Mouse (Mus musculus): ENCODE measurements around the gene Mgat4c. TPM values are rescaled to one million over a fixed set of nuclear protein-coding genes. Genes with fewer than 3 reads are reported as not detected.

Gene Mgat4c
- polyA plus RNA-seq, 1 experiment from 2014 or later: 1.5 TPM

- ATAC-seq (ENCODE audit: insufficient number of reproducible peaks, insufficient read depth, low FRiP score, low TSS enrichment): no peak
- Histone ChIP-seq H3K4me3 (no peak overlapping the region), H3K4me2 (replicated peaks) (no peak overlapping the region), H3K27ac (no peak overlapping the region), H3K27me3 (no peaks in the 10 kb centered on the region), H3K4me1 (no peaks in the 10 kb centered on the region), H3K36me3 (no peaks in the 10 kb centered on the region), H3K9me3 (no peaks in the 10 kb centered on the region), H3K9ac (no peak overlapping the region)
- 91% methylated on average over 2 of the region's 2 CpGs for WGBS
Observed at GRCm38 (mm10) chr10:101827944-101828343, 146.7 kb downstream of the Mgat4c start.

- Histone ChIP-seq H3K36me3 (no peaks in the 10 kb centered on the region), H3K9me3 (no peaks in the 10 kb centered on the region), H3K27me3 (no peaks in the 10 kb centered on the region), H3K9ac (no peak overlapping the region), H3K4me3 (no peak overlapping the region), H3K4me1 (no peaks in the 10 kb centered on the region), H3K4me2 (replicated peaks) (no peak overlapping the region), H3K27ac (no peak overlapping the region)
- no peak for ATAC-seq (ENCODE audit: insufficient number of reproducible peaks, insufficient read depth, low FRiP score, low TSS enrichment)
- 47% methylated on average over 2 of the region's 2 CpGs for WGBS
Observed at GRCm38 (mm10) chr10:101856115-101856514, 174.8 kb downstream of the Mgat4c start.

GRCm38 (mm10) chr10:101889866-101890265 is 208.6 kb downstream of the Mgat4c start:
- WGBS: 84% methylated on average over 1 of the region's 1 CpGs
- no peaks in the 10 kb centered on the region for H3K4me1 ChIP-seq

GRCm38 (mm10) chr10:101917328-101917814 is 236.1 kb downstream of the Mgat4c start:
- Histone ChIP-seq H3K27ac (no peak overlapping the region), H3K36me3 (no peaks in the 10 kb centered on the region), H3K4me1 (no peaks in the 10 kb centered on the region), H3K9ac (no peak overlapping the region), H3K27me3 (no peaks in the 10 kb centered on the region), H3K4me2 (replicated peaks) (no peak overlapping the region), H3K4me3 (no peak overlapping the region), H3K9me3 (no peaks in the 10 kb centered on the region)
- no peak for ATAC-seq (ENCODE audit: insufficient number of reproducible peaks, insufficient read depth, low FRiP score, low TSS enrichment)

More at GRCm38 (mm10) chr10:101889866-101890265, 208.6 kb downstream of the Mgat4c start:
- Histone ChIP-seq H3K9me3 (no peaks in the 10 kb centered on the region), H3K27ac (no peak overlapping the region), H3K27me3 (no peaks in the 10 kb centered on the region), H3K9ac (no peak overlapping the region), H3K36me3 (no peaks in the 10 kb centered on the region), H3K4me2 (replicated peaks) (no peak overlapping the region), H3K4me3 (no peak overlapping the region)
- no peak for ATAC-seq (ENCODE audit: insufficient number of reproducible peaks, insufficient read depth, low FRiP score, low TSS enrichment)

GRCm38 (mm10) chr10:101997612-101998011 is 316.3 kb downstream of the Mgat4c start:
- Histone ChIP-seq H3K27ac (no peak overlapping the region), H3K4me2 (replicated peaks) (no peak overlapping the region), H3K27me3 (no peaks in the 10 kb centered on the region), H3K4me3 (no peak overlapping the region), H3K9me3 (no peaks in the 10 kb centered on the region), H3K4me1 (no peaks in the 10 kb centered on the region), H3K9ac (no peak overlapping the region), H3K36me3 (no peaks in the 10 kb centered on the region)
- WGBS: 80% methylated on average over 4 of the region's 4 CpGs
- no peak for ATAC-seq (ENCODE audit: insufficient number of reproducible peaks, insufficient read depth, low FRiP score, low TSS enrichment)

GRCm38 (mm10) chr10:102042513-102042912 is 361.2 kb downstream of the Mgat4c start:
- Histone ChIP-seq H3K4me3 (no peak overlapping the region), H3K27ac (no peak overlapping the region), H3K36me3 (no peaks in the 10 kb centered on the region), H3K4me1 (no peaks in the 10 kb centered on the region), H3K9ac (no peak overlapping the region), H3K4me2 (replicated peaks) (no peak overlapping the region), H3K27me3 (no peaks in the 10 kb centered on the region), H3K9me3 (no peaks in the 10 kb centered on the region)
- 68% methylated on average over 2 of the region's 2 CpGs for WGBS
- no peak for ATAC-seq (ENCODE audit: insufficient number of reproducible peaks, insufficient read depth, low FRiP score, low TSS enrichment)

GRCm38 (mm10) chr10:102056218-102056617 is 374.9 kb downstream of the Mgat4c start:
- Histone ChIP-seq H3K36me3 (no peaks in the 10 kb centered on the region), H3K4me3 (no peak overlapping the region), H3K27ac (no peak overlapping the region), H3K4me2 (replicated peaks) (no peak overlapping the region), H3K9me3 (no peaks in the 10 kb centered on the region), H3K27me3 (no peaks in the 10 kb centered on the region), H3K9ac (no peak overlapping the region), H3K4me1 (no peaks in the 10 kb centered on the region)
- 84% methylated on average over 3 of the region's 3 CpGs for WGBS
- ATAC-seq (ENCODE audit: insufficient number of reproducible peaks, insufficient read depth, low FRiP score, low TSS enrichment): no peak

- no peak for ATAC-seq (ENCODE audit: insufficient number of reproducible peaks, insufficient read depth, low FRiP score, low TSS enrichment)
- H3K27ac ChIP-seq: no peak overlapping the region
Observed at GRCm38 (mm10) chr10:102056975-102057565, 375.8 kb downstream of the Mgat4c start.

GRCm38 (mm10) chr10:102074541-102075398 is 393.5 kb downstream of the Mgat4c start:
- no peak overlapping the region for H3K27ac ChIP-seq
- H3K4me2 ChIP-seq (replicated peaks): no peak overlapping the region
- no peaks in the 10 kb centered on the region for H3K4me1 ChIP-seq
- no peak overlapping the region for H3K4me3 ChIP-seq
- ATAC-seq (ENCODE audit: insufficient number of reproducible peaks, insufficient read depth, low FRiP score, low TSS enrichment): no peak
- no peaks in the 10 kb centered on the region for H3K27me3 ChIP-seq
- H3K9me3 ChIP-seq: no peaks in the 10 kb centered on the region
- no peaks in the 10 kb centered on the region for H3K36me3 ChIP-seq
- no peak overlapping the region for H3K9ac ChIP-seq

More at GRCm38 (mm10) chr10:102056975-102057565, 375.8 kb downstream of the Mgat4c start:
- Histone ChIP-seq H3K4me2 (replicated peaks) (no peak overlapping the region), H3K9me3 (no peaks in the 10 kb centered on the region), H3K4me1 (no peaks in the 10 kb centered on the region), H3K36me3 (no peaks in the 10 kb centered on the region), H3K4me3 (no peak overlapping the region), H3K9ac (no peak overlapping the region), H3K27me3 (no peaks in the 10 kb centered on the region)
- 40% methylated on average over 2 of the region's 2 CpGs for WGBS

GRCm38 (mm10) chr10:102123153-102123552 is 441.9 kb downstream of the Mgat4c start:
- no peak for ATAC-seq (ENCODE audit: insufficient number of reproducible peaks, insufficient read depth, low FRiP score, low TSS enrichment)
- H3K36me3 ChIP-seq: no peaks in the 10 kb centered on the region
- no peaks in the 10 kb centered on the region for H3K9me3 ChIP-seq
- no peak overlapping the region for H3K9ac ChIP-seq
- 65% methylated on average over 1 of the region's 1 CpGs for WGBS
- H3K4me2 ChIP-seq (replicated peaks): no peak overlapping the region
- no peak overlapping the region for H3K4me3 ChIP-seq
- H3K27me3 ChIP-seq: no peaks in the 10 kb centered on the region
- H3K27ac ChIP-seq: no peak overlapping the region
- no peaks in the 10 kb centered on the region for H3K4me1 ChIP-seq

GRCm38 (mm10) chr10:102127340-102127739 is 446.1 kb downstream of the Mgat4c start:
- 82% methylated on average over 4 of the region's 4 CpGs for WGBS
- H3K4me1 ChIP-seq: no peaks in the 10 kb centered on the region
- H3K27me3 ChIP-seq: no peaks in the 10 kb centered on the region
- no peaks in the 10 kb centered on the region for H3K36me3 ChIP-seq
- no peak overlapping the region for H3K4me3 ChIP-seq
- H3K4me2 ChIP-seq (replicated peaks): no peak overlapping the region
- no peak for ATAC-seq (ENCODE audit: insufficient number of reproducible peaks, insufficient read depth, low FRiP score, low TSS enrichment)
- H3K9me3 ChIP-seq: no peaks in the 10 kb centered on the region
- no peak overlapping the region for H3K27ac ChIP-seq
- no peak overlapping the region for H3K9ac ChIP-seq

GRCm38 (mm10) chr10:102154865-102155264 is 473.6 kb downstream of the Mgat4c start:
- no peaks in the 10 kb centered on the region for H3K27me3 ChIP-seq
- ATAC-seq (ENCODE audit: insufficient number of reproducible peaks, insufficient read depth, low FRiP score, low TSS enrichment): no peak
- H3K9me3 ChIP-seq: no peaks in the 10 kb centered on the region
- no peaks in the 10 kb centered on the region for H3K36me3 ChIP-seq
- WGBS: 76% methylated on average over 5 of the region's 5 CpGs
- no peak overlapping the region for H3K9ac ChIP-seq
- no peak overlapping the region for H3K4me3 ChIP-seq
- no peak overlapping the region for H3K4me2 ChIP-seq (replicated peaks)
- H3K4me1 ChIP-seq: no peaks in the 10 kb centered on the region
- H3K27ac ChIP-seq: no peak overlapping the region
